Mouse (Mus musculus) ES-Bruce4 (cell line): ENCODE measurements around the gene Rmdn3. TPM values are rescaled to one million over a fixed set of nuclear protein-coding genes. Genes with fewer than 3 reads are reported as not detected.
A peak's percentile ranks its signal among the peaks of the same experiment; 100 is the strongest.

ENCODE experiments used
- H3K27ac ChIP-seq: 2 replicates; pipeline ENCODE4 v1.5.1; 2012; ENCODE audit warnings: low read length, inconsistent platforms; ENCODE audit not compliant: insufficient read depth
- H3K27me3 ChIP-seq: 2 replicates; pipeline ENCODE4 v1.6.1; 2012; ENCODE audit warnings: mild to moderate bottlenecking, low read length, inconsistent platforms; ENCODE audit not compliant: control insufficient read depth, poor library complexity, insufficient read depth, severe bottlenecking
- H3K36me3 ChIP-seq: 2 replicates; pipeline ENCODE4 v1.6.1; 2012; ENCODE audit warnings: inconsistent platforms, mild to moderate bottlenecking, low read length, moderate library complexity; ENCODE audit not compliant: control insufficient read depth, poor library complexity, insufficient read depth, severe bottlenecking
- H3K4me1 ChIP-seq: one replicate; pipeline ENCODE4 v1.8.1; 2011; ENCODE audit warnings: low read length; ENCODE audit not compliant: control insufficient read depth, insufficient read depth
- H3K4me3 ChIP-seq: 2 replicates; pipeline ENCODE4 v1.5.1; 2011; ENCODE audit warnings: low read depth, mild to moderate bottlenecking, low read length
- H3K9ac ChIP-seq: 2 replicates; pipeline ENCODE4 v1.6.1; 2012; ENCODE audit warnings: low read depth, mild to moderate bottlenecking, inconsistent platforms; ENCODE audit not compliant: poor library complexity, severe bottlenecking
- H3K9me3 ChIP-seq: replicated peaks from 2 replicates; pipeline ENCODE4 v1.6.1; 2012; ENCODE audit warnings: mild to moderate bottlenecking, low read length, inconsistent platforms; ENCODE audit not compliant: control insufficient read depth, poor library complexity, insufficient read depth, severe bottlenecking
- CTCF ChIP-seq: IDR thresholded peaks from one replicate; pipeline ENCODE4 v1.8.1; 2011; ENCODE audit warnings: low read depth, low read length
- EP300 ChIP-seq: IDR thresholded peaks from 2 replicates; pipeline ENCODE4 v1.6.1; 2011; ENCODE audit warnings: low read depth, low read length; ENCODE audit not compliant: insufficient read depth
- POLR2A ChIP-seq: IDR thresholded peaks from one replicate; pipeline ENCODE4 v1.8.1; 2011; ENCODE audit warnings: low read length; ENCODE audit not compliant: insufficient read depth
- polyA plus RNA-seq: library from polyadenylated mRNA; stranded (reverse); fragments of >200 nt; gene quantifications from 2 replicates; pipeline ENCODE4 v1.2.4, GENCODE M21; 2011; ENCODE audit warnings: low read depth; ENCODE audit not compliant: missing spikeins, insufficient read depth, insufficient read length

The Rmdn3 gene
- polyA plus RNA-seq, result 22.0 and 25.4 TPM in 2 replicates

- Histone ChIP-seq H3K4me1 (peaks cover 2% of the 10 kb centered on the region), H3K36me3 (peaks cover 5% of the 10 kb centered on the region), H3K27me3 (no peaks in the 10 kb centered on the region), H3K27ac (no peak within 1 kb of the TSS), H3K9ac (peak within 1 kb of the TSS; percentile 58), H3K9me3 (no peaks in the 10 kb centered on the region), H3K4me3 (peak within 1 kb of the TSS; percentile 76)
- TF ChIP-seq POLR2A (no peak), EP300 (0 out of 2 replicates have a peak, but pooled peaks have one; percentile 32)
Observed at GRCm38 (mm10) chr2:119156681-119157572, at the start of gene Rmdn3. Gene Rmdn3, minus strand, starts transcription at chr2:119157034.

DNA sequence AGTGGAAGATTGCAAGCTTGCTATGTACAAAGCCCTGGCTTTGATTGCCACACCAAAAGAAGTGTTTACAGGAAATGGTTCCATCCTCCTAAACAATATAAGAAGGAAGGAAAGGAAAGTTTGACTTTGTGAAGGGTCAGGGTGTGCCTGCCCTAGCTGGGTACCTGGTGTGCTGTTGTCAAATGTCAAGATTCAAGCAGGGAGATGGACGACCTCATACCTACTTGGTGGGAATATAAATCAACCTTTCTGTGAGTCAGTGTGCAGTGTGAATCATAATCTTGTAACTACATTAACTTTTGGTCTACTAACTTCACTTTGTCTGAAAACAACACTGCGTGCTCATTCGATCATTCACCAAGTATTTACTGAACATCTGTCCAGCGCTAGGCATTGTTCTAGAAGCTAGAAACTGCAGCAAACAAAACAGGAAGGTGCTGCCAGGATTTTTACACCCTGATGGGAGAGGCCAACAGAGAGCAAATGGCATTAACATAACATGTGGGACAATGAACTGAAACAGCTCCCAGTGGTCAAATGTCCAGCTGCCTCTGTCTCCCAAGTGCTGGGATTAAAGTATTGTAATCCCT lies 47.1 kb upstream of the Rmdn3 start:
- Histone ChIP-seq H3K9ac (no peak overlapping the region), H3K27me3 (no peaks in the 10 kb centered on the region), H3K27ac (no peak overlapping the region)

GRCm38 (mm10) chr2:119202914-119203453 lies 46.1 kb upstream of the Rmdn3 start:
- Histone ChIP-seq H3K9me3 (no peaks in the 10 kb centered on the region), H3K27ac (no peak overlapping the region), H3K4me3 (no peak overlapping the region), H3K4me1 (peaks cover 2% of the 10 kb centered on the region), H3K27me3 (no peaks in the 10 kb centered on the region), H3K36me3 (no peaks in the 10 kb centered on the region), H3K9ac (no peak overlapping the region)
- TF ChIP-seq POLR2A (no peak), EP300 (no peak), CTCF (no peak)

More for the DNA sequence above, 47.1 kb upstream of the Rmdn3 start:
- TF ChIP-seq CTCF (no peak), EP300 (no peak), POLR2A (no peak)
- H3K9me3 ChIP-seq, result no peaks in the 10 kb centered on the region
- H3K4me1 ChIP-seq, result peaks cover 2% of the 10 kb centered on the region
- H3K36me3 ChIP-seq, result no peaks in the 10 kb centered on the region
- no peak overlapping the region for H3K4me3 ChIP-seq

DNA sequence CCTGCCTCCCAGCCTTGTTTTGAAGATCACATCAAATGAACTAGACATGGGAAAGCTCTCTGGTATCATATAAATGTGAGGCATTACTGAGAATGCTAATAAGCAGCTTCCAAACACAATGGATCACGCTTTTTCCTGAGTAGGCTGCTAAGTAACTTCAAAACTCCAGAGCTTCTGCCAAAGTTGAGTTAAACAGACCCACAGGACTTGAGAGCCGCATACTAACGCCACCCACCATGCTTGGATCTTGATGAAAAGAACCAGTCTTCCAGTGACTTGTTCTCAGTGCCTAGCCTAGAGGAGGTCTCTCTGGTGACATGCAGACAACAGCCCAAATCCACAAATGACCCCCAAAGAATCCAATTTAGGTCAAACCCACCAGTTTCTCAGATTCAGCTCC lies 42.1 kb upstream of the Rmdn3 start:
- no peaks in the 10 kb centered on the region for H3K9me3 ChIP-seq
- H3K36me3 ChIP-seq, result no peaks in the 10 kb centered on the region
- H3K27me3 ChIP-seq, result no peaks in the 10 kb centered on the region
- H3K27ac ChIP-seq, result no peak overlapping the region
- TF ChIP-seq EP300, result no peak
- no peak for TF ChIP-seq CTCF
- TF ChIP-seq POLR2A, result no peak
- H3K9ac ChIP-seq, result no peak overlapping the region
- H3K4me1 ChIP-seq, result peaks cover 2% of the 10 kb centered on the region
- no peak overlapping the region for H3K4me3 ChIP-seq

- peaks cover 2% of the 10 kb centered on the region for H3K4me1 ChIP-seq
- no peaks in the 10 kb centered on the region for H3K27me3 ChIP-seq
- H3K4me3 ChIP-seq, result no peak overlapping the region
- TF ChIP-seq CTCF, result no peak
- TF ChIP-seq POLR2A, result no peak
- no peak for TF ChIP-seq EP300
- H3K27ac ChIP-seq, result no peak overlapping the region
- no peaks in the 10 kb centered on the region for H3K36me3 ChIP-seq
- H3K9me3 ChIP-seq, result no peaks in the 10 kb centered on the region
- no peak overlapping the region for H3K9ac ChIP-seq
Observed at GRCm38 (mm10) chr2:119198049-119198448, 41.2 kb upstream of the Rmdn3 start.

GRCm38 (mm10) chr2:119197493-119197892 lies 40.7 kb upstream of the Rmdn3 start:
- Histone ChIP-seq H3K4me1 (peaks cover 2% of the 10 kb centered on the region), H3K4me3 (no peak overlapping the region), H3K27ac (no peak overlapping the region), H3K9me3 (no peaks in the 10 kb centered on the region), H3K36me3 (no peaks in the 10 kb centered on the region), H3K9ac (no peak overlapping the region), H3K27me3 (no peaks in the 10 kb centered on the region)
- TF ChIP-seq POLR2A, result no peak
- no peak for TF ChIP-seq CTCF
- no peak for TF ChIP-seq EP300
